Mouse (Mus musculus) heart, adult 11 months (tissue): Measurements from ENCODE around the gene Ncor1.

Experiments
- DNase-seq: peaks from one replicate; pipeline ENCODE4 v3.0.0; 2022

Gene Ncor1

GRCm38 (mm10) chr11:62458276-62458724 is at the start of gene Ncor1, which contains the start of gene Pigl:
Gene Ncor1, minus strand, starts transcription at chr11:62458541.
Gene Pigl, plus strand, starts transcription at chr11:62458460.
- DNase-seq: peak; percentile 99

- DNase-seq: no peak
These were observed 49.3 kb upstream of the Ncor1 start for GRCm38 (mm10) chr11:62507683-62508082.

GRCm38 (mm10) chr11:62500529-62500928 is 42.2 kb upstream of the Ncor1 start:
- no peak for DNase-seq

GRCm38 (mm10) chr11:62498802-62499201 is 40.5 kb upstream of the Ncor1 start:
- no peak for DNase-seq

GRCm38 (mm10) chr11:62497181-62497580 is 38.8 kb upstream of the Ncor1 start:
- no peak for DNase-seq

GRCm38 (mm10) chr11:62496151-62496715 is 37.9 kb upstream of the Ncor1 start:
- DNase-seq: peak; percentile 87

GRCm38 (mm10) chr11:62495276-62495801 is 37.0 kb upstream of the Ncor1 start:
- DNase-seq: peak; percentile 94

- DNase-seq: peak; percentile 98
These were observed 36.5 kb upstream of the Ncor1 start for GRCm38 (mm10) chr11:62494754-62495275.

GRCm38 (mm10) chr11:62493701-62494100 is 35.4 kb upstream of the Ncor1 start:
- DNase-seq: no peak

GRCm38 (mm10) chr11:62487540-62488350 is 29.4 kb upstream of the Ncor1 start:
- no peak for DNase-seq

GRCm38 (mm10) chr11:62486949-62487348 is 28.6 kb upstream of the Ncor1 start:
- no peak for DNase-seq

- DNase-seq: no peak
These were observed 21.2 kb upstream of the Ncor1 start for GRCm38 (mm10) chr11:62479581-62479980.

- peak; percentile 76 for DNase-seq
These were observed 20.6 kb upstream of the Ncor1 start for GRCm38 (mm10) chr11:62478931-62479330.

GRCm38 (mm10) chr11:62476156-62476555 is 17.8 kb upstream of the Ncor1 start:
- DNase-seq: peak; percentile 34

GRCm38 (mm10) chr11:62473516-62473915 is 15.2 kb upstream of the Ncor1 start:
- peak; percentile 53 for DNase-seq

GRCm38 (mm10) chr11:62470451-62470850 is 12.1 kb upstream of the Ncor1 start:
- DNase-seq: no peak

GRCm38 (mm10) chr11:62467289-62467688 is 8.9 kb upstream of the Ncor1 start:
- peak; percentile 33 for DNase-seq

GRCm38 (mm10) chr11:62466546-62466945 is 8.2 kb upstream of the Ncor1 start:
- DNase-seq: peak; percentile 59

GRCm38 (mm10) chr11:62465849-62466248 is 7.5 kb upstream of the Ncor1 start:
- DNase-seq: peak; percentile 24

GRCm38 (mm10) chr11:62464696-62465095 is 6.4 kb upstream of the Ncor1 start:
- peak; percentile 25 for DNase-seq

- DNase-seq: peak; percentile 57
These were observed 5.0 kb upstream of the Ncor1 start for GRCm38 (mm10) chr11:62463225-62463915.

- peak; percentile 21 for DNase-seq
These were observed 4.2 kb upstream of the Ncor1 start for GRCm38 (mm10) chr11:62462529-62462928.

- DNase-seq: no peak
These were observed 439 bp upstream of the Ncor1 start for GRCm38 (mm10) chr11:62458780-62459179.
